ENCODE assay signal across 12 mouse cellular contexts in the genomic region with DNA sequence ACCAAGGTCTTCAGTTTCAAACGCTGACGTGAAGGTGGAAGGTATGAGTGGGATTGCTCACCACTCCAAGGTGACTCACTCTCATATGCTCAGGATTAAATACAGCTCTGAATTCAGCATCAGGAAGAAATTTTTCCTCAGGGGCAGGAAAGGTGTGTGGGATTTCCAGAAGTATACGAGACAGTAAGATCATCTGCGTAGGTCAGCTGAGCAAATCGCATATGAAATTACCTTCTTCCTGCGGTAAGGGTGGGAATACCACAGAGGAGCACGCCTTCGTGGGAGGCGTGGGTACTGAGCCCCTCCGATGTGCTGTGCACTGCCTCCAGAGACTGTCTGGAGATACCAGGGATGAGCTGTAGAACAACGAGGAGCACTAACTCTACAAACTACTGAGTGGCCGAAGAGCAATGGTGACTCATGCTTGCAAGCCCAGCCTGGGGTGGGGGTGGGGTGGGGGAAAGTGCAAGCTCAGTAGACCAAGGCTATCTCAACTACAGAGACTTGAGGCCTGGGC. TPM values are rescaled to one million over a fixed set of nuclear protein-coding genes. Genes with fewer than 3 reads are reported as not detected.
DNase-seq lines count a peak whose midpoint lies in the region; ATAC-seq and TF ChIP-seq lines count a peak whose summit lies in the region.
"Had no signal": no experiment of that assay in that cellular context is flagged by ENCODE, and none has a peak within 500 bp of the region (broad histone marks: within the 10 kb centered on the region; RNA-seq: fewer than 3 reads in every experiment).

No protein-coding gene starts in this region.

- no peaks in the 10 kb centered on the region; the same call in 1 of the 2 replicates for H3K9me3 ChIP-seq in heart, embryonic 13.5 days
- H3K9me3 ChIP-seq in lung, embryonic 15.5 days: no peaks in the 10 kb centered on the region
- no peaks in the 10 kb centered on the region for H3K9me3 ChIP-seq in stomach, postnatal 0 days (ENCODE audit: control insufficient read depth, low read length)
- H3K9me3 ChIP-seq in midbrain, embryonic 13.5 days: no peaks in the 10 kb centered on the region
- no peaks in the 10 kb centered on the region for H3K9me3 ChIP-seq in forebrain, embryonic 10.5 days

- peaks cover 70% of the 10 kb centered on the region for H3K4me1 ChIP-seq in heart, embryonic 13.5 days
- H3K4me1 ChIP-seq in heart, adult 2 months (ENCODE audit: control insufficient read depth, insufficient read depth, low read length): peaks cover 11% of the 10 kb centered on the region
- H3K4me1 ChIP-seq in lung, embryonic 15.5 days: peaks cover 35% of the 10 kb centered on the region
- H3K4me1 ChIP-seq in stomach, postnatal 0 days (replicated peaks; ENCODE audit: control insufficient read depth, insufficient read depth): peaks cover 4% of the 10 kb centered on the region
- H3K4me1 ChIP-seq in midbrain, embryonic 13.5 days (replicated peaks): peaks cover 16% of the 10 kb centered on the region
- peaks cover 7% of the 10 kb centered on the region for H3K4me1 ChIP-seq in forebrain, embryonic 10.5 days

- H3K4me3 ChIP-seq in heart, embryonic 13.5 days: no peak overlapping the region
- no peak overlapping the region for H3K4me3 ChIP-seq in heart, adult 2 months
- no peak overlapping the region for H3K4me3 ChIP-seq in lung, embryonic 15.5 days
- no peak overlapping the region for H3K4me3 ChIP-seq in stomach, postnatal 0 days (ENCODE audit: low read depth, low read length)
- no peak overlapping the region for H3K4me3 ChIP-seq in midbrain, embryonic 13.5 days (replicated peaks)
- H3K4me3 ChIP-seq in forebrain, embryonic 10.5 days: no peak overlapping the region
- H3K4me3 ChIP-seq: left cerebral cortex, adult 2 months had no signal

- intact Hi-C loops in heart, adult 2 months (cut with DNase I): no loop called here

- TF ChIP-seq POLR2A in heart, adult 2 months (IDR thresholded peaks at IDR 0.05; ENCODE audit: insufficient read depth, low read depth, low read length): no peak

- 55% methylated on average over 12 of the region's 12 CpGs for WGBS in heart, embryonic 13.5 days
- 63% methylated on average over 12 of the region's 12 CpGs for WGBS in heart, adult 2 months
- WGBS in lung, embryonic 15.5 days: 73% methylated on average over 12 of the region's 12 CpGs
- 65% methylated on average over 12 of the region's 12 CpGs for WGBS in stomach, postnatal 0 days
- 94% methylated on average over 12 of the region's 12 CpGs for WGBS in midbrain, embryonic 13.5 days
- WGBS in forebrain, embryonic 10.5 days: 92% methylated on average over 12 of the region's 12 CpGs

- H3K4me2 ChIP-seq in heart, embryonic 13.5 days: peak overlapping the region; percentile 21; the same call in 1 of the 2 replicates
- H3K4me2 ChIP-seq in lung, embryonic 15.5 days: no peak overlapping the region
- no peak overlapping the region for H3K4me2 ChIP-seq in stomach, postnatal 0 days (replicated peaks; ENCODE audit: low read depth)
- no peak overlapping the region for H3K4me2 ChIP-seq in midbrain, embryonic 13.5 days (replicated peaks)

- TF ChIP-seq EP300 in heart, adult 2 months (IDR thresholded peaks at IDR 0.05; ENCODE audit: insufficient read depth, low read depth, low read length): no peak
- no peak for TF ChIP-seq EP300 in stomach, postnatal 0 days (optimal IDR thresholded peaks at IDR 0.05)

- H3K36me3 ChIP-seq in heart, embryonic 13.5 days: peaks cover 26% of the 10 kb centered on the region
- H3K36me3 ChIP-seq in heart, adult 2 months (ENCODE audit: control insufficient read depth, insufficient read depth, low read length): peaks cover 15% of the 10 kb centered on the region
- H3K36me3 ChIP-seq in lung, embryonic 15.5 days: no peaks in the 10 kb centered on the region
- H3K36me3 ChIP-seq in stomach, postnatal 0 days (ENCODE audit: control insufficient read depth, insufficient read depth, low read length): no peaks in the 10 kb centered on the region
- H3K36me3 ChIP-seq in midbrain, embryonic 13.5 days: no peaks in the 10 kb centered on the region
- H3K36me3 ChIP-seq in forebrain, embryonic 10.5 days (replicated peaks): 0 out of 2 replicates have a peak, but pooled peaks cover 2% of the 10 kb centered on the region

- no peaks in the 10 kb centered on the region for H3K27me3 ChIP-seq in heart, embryonic 13.5 days (replicated peaks)
- no peaks in the 10 kb centered on the region for H3K27me3 ChIP-seq in heart, adult 2 months (ENCODE audit: control insufficient read depth, insufficient read depth, low read length)
- no peaks in the 10 kb centered on the region for H3K27me3 ChIP-seq in lung, embryonic 15.5 days
- no peaks in the 10 kb centered on the region for H3K27me3 ChIP-seq in stomach, postnatal 0 days (ENCODE audit: control insufficient read depth, insufficient read depth, low read length)
- H3K27me3 ChIP-seq in midbrain, embryonic 13.5 days: no peaks in the 10 kb centered on the region
- H3K27me3 ChIP-seq in forebrain, embryonic 10.5 days (ENCODE audit: poor library complexity, severe bottlenecking): no peaks in the 10 kb centered on the region

- no peak for TF ChIP-seq CTCF in heart, adult 2 months (IDR thresholded peaks at IDR 0.05)
- TF ChIP-seq CTCF in stomach, postnatal 0 days (IDR thresholded peaks at IDR 0.05; ENCODE audit: low read depth): no peak

- no peaks in the 10 kb centered on the region; the same call in none of the 2 replicates for H3K79me2 ChIP-seq in heart, adult 2 months (replicated peaks; ENCODE audit: control insufficient read depth, insufficient read depth, low read length)

- no peak for ATAC-seq in heart, embryonic 13.5 days (ENCODE audit: extremely low read depth, insufficient number of reproducible peaks, low FRiP score, low TSS enrichment)
- no peak for ATAC-seq in lung, embryonic 15.5 days (ENCODE audit: borderline replicate concordance, extremely low read depth, low FRiP score, low TSS enrichment)
- ATAC-seq in stomach, postnatal 0 days (ENCODE audit: low FRiP score, low TSS enrichment): peak; percentile 64
- no peak for ATAC-seq in midbrain, embryonic 13.5 days

- peak overlapping the region; percentile 55 for H3K27ac ChIP-seq in heart, embryonic 13.5 days (replicated peaks)
- H3K27ac ChIP-seq in heart, adult 2 months: no peak overlapping the region
- H3K27ac ChIP-seq in lung, embryonic 15.5 days: peak overlapping the region; percentile 61
- peak overlapping the region; percentile 63 for H3K27ac ChIP-seq in stomach, postnatal 0 days (replicated peaks)
- no peak overlapping the region for H3K27ac ChIP-seq in midbrain, embryonic 13.5 days
- no peak overlapping the region for H3K27ac ChIP-seq in forebrain, embryonic 10.5 days
- H3K27ac ChIP-seq: left cerebral cortex, adult 2 months; macrophage had no signal

- no peak for DNase-seq in heart, adult 2 months
- no peak for DNase-seq in lung, postnatal 4 days
- peak; percentile 49 for DNase-seq in R1 (ENCODE audit: low read depth, low spot score)
- peak; percentile 57 for DNase-seq in stomach, postnatal 0 days (ENCODE audit: low spot score)
- no peak for DNase-seq in forebrain, embryonic 10.5 days (ENCODE audit: extremely low spot score, low spot score)
- DNase-seq: adrenal gland, postnatal 25 days; cerebellum, adult 8-10 months had no signal

- H3K9ac ChIP-seq in heart, embryonic 13.5 days: no peak overlapping the region
- H3K9ac ChIP-seq in heart, adult 2 months (ENCODE audit: low read depth, low read length): no peak overlapping the region
- H3K9ac ChIP-seq in lung, embryonic 15.5 days: no peak overlapping the region
- no peak overlapping the region for H3K9ac ChIP-seq in stomach, postnatal 0 days (ENCODE audit: low read length)
- no peak overlapping the region for H3K9ac ChIP-seq in midbrain, embryonic 13.5 days (replicated peaks)

RNA-seq across cellular contexts. Expression of a gene that starts 22.4 kb away (rescaled TPM):
- 26.6 and 28.8 TPM in 2 replicates for polyA plus RNA-seq in heart, embryonic 13.5 days (2015; fragmentation: Nextera tagmentation; extraction: Ambion mirVana)
- total RNA-seq in heart, adult 2 months (2021): 10 to 100 TPM; 38.3 to 40.2 TPM
- polyA plus RNA-seq in heart, adult 2 months (2012; rRNA removed): 32.6 and 55.3 TPM in 2 replicates
- 20.2 and 22.2 TPM in 2 replicates for polyA plus RNA-seq in lung, embryonic 15.5 days (2015; fragmentation: Nextera tagmentation; extraction: Ambion mirVana)
- polyA plus RNA-seq in stomach, postnatal 0 days (2015; fragmentation: Nextera tagmentation; extraction: Ambion mirVana): 7.3 and 8.3 TPM in 2 replicates
- 6.8 and 8.7 TPM in 2 replicates for polyA plus RNA-seq in midbrain, embryonic 13.5 days (2015; fragmentation: Nextera tagmentation; extraction: Ambion mirVana)
- polyA plus RNA-seq in forebrain, embryonic 10.5 days (2016; fragmentation: Nextera tagmentation; extraction: Ambion mirVana): 10.1 and 11.4 TPM in 2 replicates

Comparison
In these comparisons a context has a peak if more than half of its experiments do, and no peak if none do; other contexts are left out.
1. H3K27ac ChIP-seq: peak in heart, embryonic 13.5 days (single experiment), lung, embryonic 15.5 days (single experiment) and stomach, postnatal 0 days (single experiment); none in heart, adult 2 months (single experiment), midbrain, embryonic 13.5 days (single experiment) and forebrain, embryonic 10.5 days (single experiment).
2. DNase-seq: peak in R1 (single experiment) and stomach, postnatal 0 days (single experiment); none in heart, adult 2 months (0 of 2), lung, postnatal 4 days (0 of 2) and forebrain, embryonic 10.5 days (single experiment).